Mouse (Mus musculus) heart, embryonic 12.5 days (tissue): ENCODE data around the gene Ttc32. TPM values are rescaled to one million over a fixed set of nuclear protein-coding genes. Genes with fewer than 3 reads are reported as not detected.
"Not testable (repeated sequence)": the region's sequence is repeated elsewhere in the genome, so short reads cannot be mapped to it uniquely, and the experiment has no call there.

Experiments used
- ATAC-seq: fragments of 200-750 bp; cut with Nextera tagmentation; 2 replicates; pipeline ENCODE4 v1.8.0; 2017; ENCODE audit warnings: moderate TSS enrichment, moderate library complexity; ENCODE audit not compliant: insufficient number of reproducible peaks, low FRiP score
- H3K27ac ChIP-seq: fragments of 300-500 bp; sonication (generic); 2 replicates; pipeline ENCODE4 v1.5.1; 2016; ENCODE audit warnings: mild to moderate bottlenecking, moderate library complexity; ENCODE audit not compliant: poor library complexity, severe bottlenecking
- H3K27me3 ChIP-seq: fragments of 300-500 bp; sonication (generic); replicated peaks from 2 replicates; pipeline ENCODE4 v1.6.1; 2016; ENCODE audit warnings: mild to moderate bottlenecking, moderate library complexity
- H3K36me3 ChIP-seq: fragments of 300-500 bp; sonication (generic); 2 replicates; pipeline ENCODE4 v1.6.1; 2016; ENCODE audit warnings: mild to moderate bottlenecking, moderate library complexity
- H3K4me1 ChIP-seq: fragments of 300-500 bp; sonication (generic); replicated peaks from 2 replicates; pipeline ENCODE4 v1.6.1; 2016; ENCODE audit warnings: mild to moderate bottlenecking
- H3K4me2 ChIP-seq: fragments of 300-500 bp; sonication (generic); 2 replicates; pipeline ENCODE4 v1.6.1; 2016; ENCODE audit warnings: mild to moderate bottlenecking, moderate library complexity
- H3K4me3 ChIP-seq: fragments of 300-500 bp; sonication (generic); 2 replicates; pipeline ENCODE4 v1.5.1; 2016; ENCODE audit warnings: mild to moderate bottlenecking
- H3K9ac ChIP-seq: fragments of 300-500 bp; sonication (generic); 2 replicates; pipeline ENCODE4 v1.6.1; 2016; ENCODE audit warnings: mild to moderate bottlenecking, moderate library complexity
- H3K9me3 ChIP-seq: fragments of 300-500 bp; sonication (generic); replicated peaks from 2 replicates; pipeline ENCODE4 v1.6.1; 2016; ENCODE audit warnings: mild to moderate bottlenecking, moderate library complexity
- WGBS: fragments of 180-500 bp; shearing (Covaris S2); methylation state at CpG from one replicate; pipeline ENCODE4 v1.1.7; 2016; 5-methylcytosine and 5-hydroxymethylcytosine counted together
- polyA plus RNA-seq: library from polyadenylated mRNA; unstranded; fragments of >200 nt; fragmentation: Nextera tagmentation; extraction: Ambion mirVana; gene quantifications from 2 replicates; pipeline ENCODE4 v1.2.1, GENCODE M21; 2016

Gene Ttc32
- polyA plus RNA-seq, 1 experiment from 2014 or later: 13.0 TPM

- H3K9me3 ChIP-seq: no peaks in the 10 kb centered on the region
- H3K9ac ChIP-seq: no peak overlapping the region
- ATAC-seq: no peak
- no peaks in the 10 kb centered on the region for H3K27me3 ChIP-seq
- H3K36me3 ChIP-seq: no peaks in the 10 kb centered on the region; the same call in 1 of the 2 replicates
- WGBS: 86% methylated on average over 14 of the region's 14 CpGs
- H3K4me1 ChIP-seq: no peaks in the 10 kb centered on the region
- no peak overlapping the region for H3K27ac ChIP-seq
- no peak overlapping the region for H3K4me3 ChIP-seq
- no peak overlapping the region for H3K4me2 ChIP-seq
These were observed 5.7 kb upstream of the Ttc32 start for GRCm38 (mm10) chr12:9024071-9024470.

- 49% methylated on average over 13 of the region's 13 CpGs for WGBS
- Histone ChIP-seq H3K27ac (no peak overlapping the region), H3K36me3 (no peaks in the 10 kb centered on the region; the same call in 1 of the 2 replicates), H3K9me3 (no peaks in the 10 kb centered on the region), H3K4me1 (no peaks in the 10 kb centered on the region), H3K9ac (no peak overlapping the region), H3K4me3 (no peak overlapping the region), H3K27me3 (no peaks in the 10 kb centered on the region), H3K4me2 (no peak overlapping the region)
- no peak for ATAC-seq
These were observed 5.1 kb upstream of the Ttc32 start for GRCm38 (mm10) chr12:9024736-9025135.

DNA sequence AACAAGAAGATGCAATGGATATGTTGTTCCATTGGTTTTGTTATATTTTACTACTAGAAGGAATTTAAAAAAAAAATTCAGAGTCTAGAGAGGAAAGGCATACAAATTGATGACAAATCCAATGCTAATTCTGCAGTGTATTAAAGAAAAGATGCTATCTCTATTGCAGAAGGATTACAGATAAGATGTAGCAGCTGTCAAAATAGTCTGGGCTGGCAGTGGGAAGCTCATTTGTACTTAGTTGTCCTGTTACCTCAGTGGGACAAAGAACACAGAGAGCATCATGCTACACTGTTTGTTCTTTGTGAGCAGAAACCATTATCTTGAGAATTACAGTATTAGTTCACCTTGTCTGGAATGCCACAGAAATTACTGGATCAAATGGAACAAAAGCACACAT lies 3.0 kb upstream of the Ttc32 start:
- Histone ChIP-seq H3K36me3 (no peaks in the 10 kb centered on the region; the same call in 1 of the 2 replicates), H3K9me3 (no peaks in the 10 kb centered on the region), H3K27ac (no peak overlapping the region), H3K4me1 (no peaks in the 10 kb centered on the region; the same call in 1 of the 2 replicates), H3K4me3 (no peak overlapping the region), H3K27me3 (no peaks in the 10 kb centered on the region), H3K9ac (no peak overlapping the region), H3K4me2 (no peak overlapping the region)
- ATAC-seq: no peak

- 86% methylated on average over 7 of the region's 7 CpGs for whole genome bisulfite sequencing
- not testable (repeated sequence) for ATAC-seq
These were observed 981 bp upstream of the Ttc32 start for GRCm38 (mm10) chr12:9028816-9029215.

DNA sequence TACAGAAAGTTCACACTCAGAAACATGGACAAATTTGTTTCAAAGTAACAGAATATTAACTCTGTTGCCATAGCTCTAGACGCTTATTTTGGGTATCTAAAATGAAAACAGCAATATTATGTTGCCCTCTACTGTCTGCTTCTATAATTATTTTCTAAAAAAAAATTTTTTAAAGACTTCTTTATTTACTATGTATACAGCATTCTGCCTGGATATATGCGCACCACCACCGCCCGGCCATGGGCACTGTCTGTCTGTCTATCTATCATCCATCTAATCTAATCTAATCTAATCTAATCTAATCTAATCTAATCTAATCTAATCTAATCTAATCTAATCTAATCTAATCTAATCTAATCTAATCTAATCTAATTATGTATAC lies 300 bp upstream of the Ttc32 start:
- peak overlapping the region; percentile 68 for H3K4me2 ChIP-seq
- H3K4me1 ChIP-seq: no peaks in the 10 kb centered on the region; the same call in 1 of the 2 replicates
- no peaks in the 10 kb centered on the region for H3K9me3 ChIP-seq
- H3K27me3 ChIP-seq: no peaks in the 10 kb centered on the region
- no peak overlapping the region for H3K9ac ChIP-seq
- peak overlapping the region; percentile 68 for H3K4me3 ChIP-seq
- H3K36me3 ChIP-seq: no peaks in the 10 kb centered on the region; the same call in 1 of the 2 replicates
- peak; percentile 30 for ATAC-seq
- H3K27ac ChIP-seq: peak overlapping the region; percentile 91; the same call in 1 of the 2 replicates
- WGBS: 46% methylated on average over 4 of the region's 4 CpGs

More at GRCm38 (mm10) chr12:9028816-9029215, 981 bp upstream of the Ttc32 start:
- H3K9me3 ChIP-seq, H3K36me3 ChIP-seq, H3K4me2 ChIP-seq, H3K4me1 ChIP-seq, H3K27ac ChIP-seq, H3K9ac ChIP-seq, H3K27me3 ChIP-seq, H3K4me3 ChIP-seq: not testable (repeated sequence)

- WGBS: 62% methylated on average over 8 of the region's 8 CpGs
- H3K9me3 ChIP-seq: no peaks in the 10 kb centered on the region
- no peaks in the 10 kb centered on the region for H3K27me3 ChIP-seq
- ATAC-seq: no peak
- no peak overlapping the region for H3K27ac ChIP-seq
- no peaks in the 10 kb centered on the region; the same call in 1 of the 2 replicates for H3K4me1 ChIP-seq
- no peaks in the 10 kb centered on the region; the same call in 1 of the 2 replicates for H3K36me3 ChIP-seq
- peak overlapping the region; percentile 84 for H3K9ac ChIP-seq
- H3K4me3 ChIP-seq: peak overlapping the region; percentile 68
- peak overlapping the region; percentile 68 for H3K4me2 ChIP-seq
These were observed 1.4 kb downstream of the Ttc32 start for GRCm38 (mm10) chr12:9031166-9031565.

GRCm38 (mm10) chr12:9033140-9033539 lies 3.3 kb downstream of the Ttc32 start:
- no peak for ATAC-seq
- Histone ChIP-seq H3K9me3 (no peaks in the 10 kb centered on the region), H3K4me2 (no peak overlapping the region), H3K27me3 (no peaks in the 10 kb centered on the region), H3K4me3 (no peak overlapping the region), H3K4me1 (no peaks in the 10 kb centered on the region; the same call in 1 of the 2 replicates), H3K9ac (no peak overlapping the region), H3K27ac (no peak overlapping the region), H3K36me3 (no peaks in the 10 kb centered on the region; the same call in 1 of the 2 replicates)

DNA sequence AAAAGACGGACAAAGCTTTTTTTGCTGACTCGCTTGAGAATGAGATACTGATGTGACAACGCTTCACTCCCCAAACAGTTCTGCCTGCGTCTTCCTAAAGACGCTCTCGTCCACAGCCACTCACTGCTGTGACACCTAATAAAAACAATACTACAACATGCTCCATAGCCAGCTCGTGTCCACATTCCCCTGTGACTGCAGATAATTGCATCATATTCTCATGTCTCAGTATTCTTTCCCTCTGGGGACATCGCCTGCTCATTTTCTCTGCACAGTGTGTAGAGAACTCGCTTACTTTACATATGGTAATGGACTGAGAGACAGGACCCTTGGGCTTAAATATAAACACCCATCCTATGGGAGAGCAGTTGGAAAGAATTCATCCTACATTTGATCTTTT lies 6.6 kb downstream of the Ttc32 start:
- no peaks in the 10 kb centered on the region for H3K4me1 ChIP-seq
- ATAC-seq: no peak
- H3K4me3 ChIP-seq: no peak overlapping the region
- H3K27me3 ChIP-seq: no peaks in the 10 kb centered on the region
- no peak overlapping the region for H3K27ac ChIP-seq
- H3K9me3 ChIP-seq: no peaks in the 10 kb centered on the region
- 76% methylated on average over 9 of the region's 9 CpGs for WGBS
- H3K36me3 ChIP-seq: no peaks in the 10 kb centered on the region
- H3K4me2 ChIP-seq: no peak overlapping the region
- H3K9ac ChIP-seq: no peak overlapping the region

DNA sequence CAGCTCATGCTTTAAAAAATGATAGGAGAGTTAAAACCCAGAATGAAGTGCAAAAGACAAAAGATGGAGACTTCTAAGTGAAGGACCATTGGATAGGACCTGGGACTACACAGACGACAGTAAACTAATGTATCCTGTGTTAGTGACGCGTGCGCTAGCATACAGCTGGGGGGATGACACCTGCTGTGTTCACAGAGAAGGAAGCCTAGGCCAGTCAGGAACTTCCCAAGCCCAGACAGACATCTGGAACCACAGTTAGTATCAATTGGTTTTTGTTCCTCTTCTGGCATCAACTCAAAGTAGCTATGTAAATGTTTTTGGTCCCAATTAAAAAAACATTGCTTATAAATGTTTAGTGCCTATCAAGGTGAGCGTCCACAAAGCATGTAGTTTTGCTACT lies 10.4 kb downstream of the Ttc32 start:
- Histone ChIP-seq H3K4me1 (no peaks in the 10 kb centered on the region), H3K27ac (no peak overlapping the region), H3K27me3 (no peaks in the 10 kb centered on the region), H3K4me2 (no peak overlapping the region), H3K4me3 (no peak overlapping the region), H3K9ac (no peak overlapping the region), H3K36me3 (peaks cover 5% of the 10 kb centered on the region), H3K9me3 (0 out of 2 replicates have a peak, but pooled peaks cover 7% of the 10 kb centered on the region)
- no peak for ATAC-seq
- 85% methylated on average over 5 of the region's 5 CpGs for WGBS

DNA sequence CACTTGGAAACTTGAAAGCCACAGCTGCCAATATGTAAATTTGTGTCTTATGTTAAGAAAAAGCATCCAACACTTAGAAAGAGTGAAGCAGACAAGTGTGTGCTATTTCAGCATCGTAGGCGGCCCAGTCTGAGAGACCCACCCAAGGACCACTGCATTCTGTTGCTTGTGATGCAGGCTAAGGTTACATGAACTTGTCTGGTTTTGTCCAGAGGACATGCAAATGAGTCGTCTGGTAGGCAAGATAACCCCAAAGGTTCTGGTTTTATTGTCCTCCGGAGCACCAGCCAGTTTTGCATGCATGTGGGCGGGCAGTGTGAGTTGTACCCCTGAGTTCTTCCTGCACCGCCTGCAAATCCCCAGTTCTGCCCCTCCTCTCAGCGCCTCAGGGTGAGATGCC lies 10.9 kb downstream of the Ttc32 start:
- 0 out of 2 replicates have a peak, but pooled peaks cover 7% of the 10 kb centered on the region for H3K9me3 ChIP-seq
- 57% methylated on average over 7 of the region's 7 CpGs for WGBS
- no peak overlapping the region for H3K4me3 ChIP-seq
- no peaks in the 10 kb centered on the region for H3K27me3 ChIP-seq
- no peak overlapping the region for H3K4me2 ChIP-seq
- no peak for ATAC-seq
- no peaks in the 10 kb centered on the region for H3K4me1 ChIP-seq
- H3K36me3 ChIP-seq: peaks cover 5% of the 10 kb centered on the region
- H3K9ac ChIP-seq: no peak overlapping the region
- H3K27ac ChIP-seq: no peak overlapping the region

DNA sequence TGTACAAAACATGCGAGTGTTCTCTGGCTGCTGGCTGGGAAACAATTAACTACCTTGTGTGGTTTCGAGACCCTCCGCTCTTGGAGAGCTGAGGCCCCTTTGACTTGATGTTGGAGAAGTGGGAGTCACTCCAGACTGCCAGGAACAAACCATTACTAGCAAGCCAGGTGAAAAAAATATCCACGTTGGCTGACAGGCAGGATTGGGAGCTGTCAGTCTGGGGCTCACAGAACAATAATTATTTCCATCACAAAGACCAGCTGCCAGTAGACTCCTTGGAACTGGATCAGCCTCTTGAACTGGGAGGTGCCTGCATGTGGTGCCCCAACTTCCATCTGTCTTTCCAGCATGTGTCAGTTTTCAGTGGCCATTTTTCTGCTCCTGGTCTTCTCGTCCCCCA lies 12.5 kb downstream of the Ttc32 start:
- Histone ChIP-seq H3K9ac (no peak overlapping the region), H3K27me3 (no peaks in the 10 kb centered on the region), H3K4me2 (no peak overlapping the region), H3K36me3 (peaks cover 5% of the 10 kb centered on the region), H3K9me3 (0 out of 2 replicates have a peak, but pooled peaks cover 7% of the 10 kb centered on the region), H3K27ac (no peak overlapping the region), H3K4me1 (no peaks in the 10 kb centered on the region), H3K4me3 (no peak overlapping the region)
- no peak for ATAC-seq
- WGBS: 80% methylated on average over 5 of the region's 5 CpGs

GRCm38 (mm10) chr12:9042759-9043158 lies 13.0 kb downstream of the Ttc32 start:
- Histone ChIP-seq H3K27ac (no peak overlapping the region), H3K4me3 (no peak overlapping the region), H3K36me3 (peaks cover 5% of the 10 kb centered on the region), H3K9me3 (0 out of 2 replicates have a peak, but pooled peaks cover 7% of the 10 kb centered on the region), H3K27me3 (no peaks in the 10 kb centered on the region), H3K4me1 (no peaks in the 10 kb centered on the region), H3K9ac (no peak overlapping the region), H3K4me2 (no peak overlapping the region)
- 70% methylated on average over 3 of the region's 3 CpGs for WGBS
- 0 out of 2 replicates have a peak, but pooled peaks have one; percentile 45 for ATAC-seq
